Mouse (Mus musculus) lung, adult 2 months (tissue): ENCODE measurements around the gene Igsf11.

ENCODE experiments used
- CTCF ChIP-seq: fragments of 200-500 bp; IDR thresholded peaks from 2 replicates; pipeline ENCODE4 v1.5.1; 2011; ENCODE audit warnings: mild to moderate bottlenecking, low read length, control low read depth; ENCODE audit not compliant: insufficient read depth
- POLR2A ChIP-seq: fragments of 200-500 bp; IDR thresholded peaks from 2 replicates; pipeline ENCODE4 v1.6.1; 2011; ENCODE audit warnings: low read depth, mild to moderate bottlenecking, control low read depth, low read length, borderline replicate concordance; ENCODE audit errors: extremely low read depth

DNA sequence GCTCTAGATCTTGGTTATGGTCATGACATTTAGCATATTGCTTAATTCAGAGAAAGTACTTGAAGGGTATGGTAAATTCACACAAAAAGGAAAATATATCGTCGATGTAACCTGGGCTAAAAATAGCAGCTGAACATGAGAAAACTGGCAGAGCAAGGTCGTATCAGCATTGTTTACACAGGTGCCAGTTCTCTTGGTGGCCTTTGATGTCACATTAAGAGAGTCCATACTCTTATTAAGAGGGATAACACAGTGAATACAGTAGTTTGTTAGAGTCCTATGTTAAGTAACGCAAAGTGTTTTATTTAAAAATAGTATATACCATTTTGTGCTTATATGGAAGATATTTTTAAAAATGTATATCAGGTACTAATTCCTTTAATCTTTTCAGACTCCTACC is 144.8 kb downstream of the Igsf11 start:
- no peak for TF ChIP-seq CTCF
- no peak for TF ChIP-seq POLR2A
